ENCODE assay signal across 8 mouse cellular contexts in genomic region chr11:101695906-101696661, GRCm38 (mm10). TPM values are rescaled to one million over a fixed set of nuclear protein-coding genes. Genes with fewer than 3 reads are reported as not detected.
DNase-seq lines count a peak whose midpoint lies in the region; ATAC-seq lines count a peak whose summit lies in the region.

No protein-coding gene starts in this region.

- no peaks in the 10 kb centered on the region for H3K36me3 ChIP-seq in heart, embryonic 14.5 days (ENCODE audit: control insufficient read depth, insufficient read depth, low read length)
- H3K36me3 ChIP-seq in hindbrain, embryonic 12.5 days, result no peaks in the 10 kb centered on the region
- no peaks in the 10 kb centered on the region for H3K36me3 ChIP-seq in limb, embryonic 15.5 days
- H3K36me3 ChIP-seq in midbrain, embryonic 15.5 days (replicated peaks), result no peaks in the 10 kb centered on the region

- H3K9ac ChIP-seq in heart, embryonic 14.5 days (ENCODE audit: low read length), result peak overlapping the region; percentile 63
- H3K9ac ChIP-seq in hindbrain, embryonic 12.5 days, result peak overlapping the region; percentile 48
- H3K9ac ChIP-seq in limb, embryonic 15.5 days, result no peak overlapping the region
- peak overlapping the region; percentile 21 for H3K9ac ChIP-seq in midbrain, embryonic 15.5 days

- no peak overlapping the region for H3K27ac ChIP-seq in heart, embryonic 14.5 days (replicated peaks in 1 of 2; ENCODE audit: control insufficient read depth in 1 of 2, insufficient read depth in 1 of 2, low read depth in 2 of 2, low read length in 2 of 2)
- peak overlapping the region; percentile 86 for H3K27ac ChIP-seq in hindbrain, embryonic 12.5 days
- no peak overlapping the region; the same call in 1 of the 2 replicates for H3K27ac ChIP-seq in limb, embryonic 15.5 days
- peak overlapping the region; percentile 75 for H3K27ac ChIP-seq in midbrain, embryonic 15.5 days

- H3K4me1 ChIP-seq in heart, embryonic 14.5 days (ENCODE audit: control insufficient read depth in 2 of 2, insufficient read depth in 2 of 2, low read length in 2 of 2), result peaks cover 16 to 17% of the 10 kb centered on the region in 2 experiments; a peak in 3 of 4 replicates
- H3K4me1 ChIP-seq in hindbrain, embryonic 12.5 days, result peaks cover 26% of the 10 kb centered on the region
- peaks cover 8% of the 10 kb centered on the region; the same call in 1 of the 2 replicates for H3K4me1 ChIP-seq in limb, embryonic 15.5 days
- H3K4me1 ChIP-seq in midbrain, embryonic 15.5 days, result peaks cover 23% of the 10 kb centered on the region

- peak overlapping the region; percentile 29 to 34 for H3K4me3 ChIP-seq in heart, embryonic 14.5 days (ENCODE audit: control insufficient read depth in 1 of 2, insufficient read depth in 1 of 2, low read depth in 1 of 2, low read length in 2 of 2)
- peak overlapping the region; percentile 26 for H3K4me3 ChIP-seq in hindbrain, embryonic 12.5 days
- H3K4me3 ChIP-seq in limb, embryonic 15.5 days, result peak overlapping the region; percentile 23
- peak overlapping the region; percentile 26 for H3K4me3 ChIP-seq in midbrain, embryonic 15.5 days

- no peaks in the 10 kb centered on the region for H3K27me3 ChIP-seq in heart, embryonic 14.5 days (ENCODE audit: control insufficient read depth, insufficient read depth, low read length)
- H3K27me3 ChIP-seq in hindbrain, embryonic 12.5 days, result no peaks in the 10 kb centered on the region
- H3K27me3 ChIP-seq in limb, embryonic 15.5 days, result no peaks in the 10 kb centered on the region
- no peaks in the 10 kb centered on the region for H3K27me3 ChIP-seq in midbrain, embryonic 15.5 days (replicated peaks)

- DNase-seq in heart, postnatal 36 days, result no peak
- peak; percentile 77 for DNase-seq in embryo, embryonic 10.5 days (ENCODE audit: low spot score)
- DNase-seq in thymus, postnatal 25 days, result peak; percentile 52

- ATAC-seq in heart, embryonic 14.5 days (ENCODE audit: insufficient number of reproducible peaks, insufficient read depth, low FRiP score, low read depth), result no peak
- ATAC-seq in hindbrain, embryonic 12.5 days (ENCODE audit: low FRiP score), result peak; percentile 85
- ATAC-seq in limb, embryonic 15.5 days (ENCODE audit: insufficient number of reproducible peaks, low FRiP score, low TSS enrichment, low read depth), result no peak
- ATAC-seq in midbrain, embryonic 15.5 days (replicated peaks), result peak; percentile 80
- ATAC-seq in granulocyte monocyte progenitor cell, adult 5-6 weeks (replicated peaks; ENCODE audit: poor library complexity, severe bottlenecking), result no peak

- 4% methylated on average over 20 of the region's 20 CpGs for WGBS in heart, embryonic 14.5 days
- WGBS in hindbrain, embryonic 12.5 days, result 1% methylated on average over 20 of the region's 20 CpGs
- 10% methylated on average over 20 of the region's 20 CpGs for WGBS in limb, embryonic 15.5 days
- WGBS in midbrain, embryonic 15.5 days, result 1% methylated on average over 20 of the region's 20 CpGs

- H3K4me2 ChIP-seq in heart, embryonic 14.5 days (ENCODE audit: low read length), result peak overlapping the region; percentile 70
- peak overlapping the region; percentile 49 for H3K4me2 ChIP-seq in hindbrain, embryonic 12.5 days (replicated peaks)
- H3K4me2 ChIP-seq in limb, embryonic 15.5 days, result peak overlapping the region; percentile 44
- H3K4me2 ChIP-seq in midbrain, embryonic 15.5 days, result peak overlapping the region; percentile 50

- intact Hi-C loops in heart, postnatal 36 days (cut with DNase I), result no loop called here

- 0 out of 2 replicates have a peak, but pooled peaks cover 3% of the 10 kb centered on the region for H3K9me3 ChIP-seq in heart, embryonic 14.5 days (ENCODE audit: control insufficient read depth, low read length)
- H3K9me3 ChIP-seq in hindbrain, embryonic 12.5 days (replicated peaks), result no peaks in the 10 kb centered on the region
- H3K9me3 ChIP-seq in limb, embryonic 15.5 days, result no peaks in the 10 kb centered on the region
- H3K9me3 ChIP-seq in midbrain, embryonic 15.5 days, result no peaks in the 10 kb centered on the region

RNA-seq across cellular contexts. Expression of gene Arl4d, which starts 30.7 kb away (rescaled TPM):
- 6.2 and 6.7 TPM in 2 replicates for polyA plus RNA-seq in heart, embryonic 14.5 days (2014; fragmentation: Nextera tagmentation; extraction: Ambion mirVana)
- total RNA-seq in heart, postnatal 36 days (2021), result 10 to 100 TPM; 23.4 to 23.5 TPM
- polyA plus RNA-seq in hindbrain, embryonic 12.5 days (2016; fragmentation: Nextera tagmentation; extraction: Ambion mirVana), result 11.6 and 12.1 TPM in 2 replicates
- polyA plus RNA-seq in limb, embryonic 15.5 days (2015; fragmentation: Nextera tagmentation; extraction: Ambion mirVana), result 6.1 and 7.2 TPM in 2 replicates
- 5.0 and 7.8 TPM in 2 replicates for polyA plus RNA-seq in midbrain, embryonic 15.5 days (2015; fragmentation: Nextera tagmentation; extraction: Ambion mirVana)
- total RNA-seq in granulocyte monocyte progenitor cell, adult 5-6 weeks (2014; fragmentation: Nextera tagmentation), result 1.1 TPM in 1 of 2 replicates, not detected in the other
- 0.34 and 0.77 TPM in 2 replicates for total RNA-seq in granulocyte monocyte progenitor cell, adult 5-6 weeks (2017)

RNA-seq across cellular contexts. Expression of gene Dhx8, which starts 36.6 kb away (rescaled TPM):
- polyA plus RNA-seq in heart, embryonic 14.5 days (2014; fragmentation: Nextera tagmentation; extraction: Ambion mirVana), result 18.5 and 21.2 TPM in 2 replicates
- total RNA-seq in heart, postnatal 36 days (2021), result 10 to 100 TPM; 15.7 to 16.1 TPM
- 41.8 and 50.0 TPM in 2 replicates for polyA plus RNA-seq in hindbrain, embryonic 12.5 days (2016; fragmentation: Nextera tagmentation; extraction: Ambion mirVana)
- polyA plus RNA-seq in limb, embryonic 15.5 days (2015; fragmentation: Nextera tagmentation; extraction: Ambion mirVana), result 27.2 and 34.7 TPM in 2 replicates
- 31.1 and 33.9 TPM in 2 replicates for polyA plus RNA-seq in midbrain, embryonic 15.5 days (2015; fragmentation: Nextera tagmentation; extraction: Ambion mirVana)
- total RNA-seq in granulocyte monocyte progenitor cell, adult 5-6 weeks (2014; fragmentation: Nextera tagmentation), result 24.8 and 35.2 TPM in 2 replicates
- 35.2 and 38.3 TPM in 2 replicates for total RNA-seq in granulocyte monocyte progenitor cell, adult 5-6 weeks (2017)

Comparison
In these comparisons a context has a peak if more than half of its experiments do, and no peak if none do; other contexts are left out.
1. ATAC-seq: peak in hindbrain, embryonic 12.5 days (single experiment) and midbrain, embryonic 15.5 days (single experiment); none in heart, embryonic 14.5 days (single experiment), limb, embryonic 15.5 days (single experiment) and granulocyte monocyte progenitor cell, adult 5-6 weeks (single experiment).
2. H3K27ac ChIP-seq: peak in hindbrain, embryonic 12.5 days (single experiment) and midbrain, embryonic 15.5 days (single experiment); none in heart, embryonic 14.5 days (0 of 2) and limb, embryonic 15.5 days (single experiment).
3. DNase-seq: peak in embryo, embryonic 10.5 days (single experiment) and thymus, postnatal 25 days (single experiment); none in heart, postnatal 36 days (0 of 2).
4. Peak in every context shown above with its lines, with median percentiles within 50 percentile points of each other: H3K4me2 ChIP-seq and H3K4me3 ChIP-seq.